Mouse (Mus musculus) heart, postnatal 0 days (tissue): ENCODE results near the gene Iars2.

ENCODE experiments used
- CTCF ChIP-seq: IDR thresholded peaks from 2 replicates; pipeline ENCODE4 v1.5.1; 2016; ENCODE audit warnings: antibody characterized with exemption, control low read depth, low read depth
- EP300 ChIP-seq: IDR thresholded peaks from 2 replicates; pipeline ENCODE4 v1.6.1; 2016; ENCODE audit warnings: antibody characterized with exemption, low read depth

- TF ChIP-seq CTCF (no peak), EP300 (no peak)
Observed at GRCm38 (mm10) chr1:185298496-185298895, 30.7 kb downstream of the Iars2 start.
